Mouse (Mus musculus) adipocyte (in vitro differentiated cells): ENCODE measurements around the gene Ncapd2.
A peak's percentile ranks its signal among the peaks of the same experiment; 100 is the strongest.

ENCODE experiments used
- DNase-seq: peaks from one replicate; pipeline ENCODE4 v3.0.0-alpha.2; 2016; ENCODE audit warnings: low spot score

Gene Ncapd2

GRCm38 (mm10) chr6:125191332-125192015 is at the start of gene Ncapd2, which contains the start of gene Mrpl51:
Gene Ncapd2, minus strand, starts transcription at chr6:125191701.
Gene Mrpl51, plus strand, starts transcription at chr6:125191801.
- DNase-seq, result peak; percentile 100

GRCm38 (mm10) chr6:125240617-125241016 is 49.1 kb upstream of the Ncapd2 start:
- DNase-seq, result no peak

- DNase-seq, result no peak
Measured at GRCm38 (mm10) chr6:125239547-125239946, 48.0 kb upstream of the Ncapd2 start.

- no peak for DNase-seq
Measured at GRCm38 (mm10) chr6:125238396-125238795, 46.9 kb upstream of the Ncapd2 start.

- DNase-seq, result no peak
Measured at GRCm38 (mm10) chr6:125237421-125237820, 45.9 kb upstream of the Ncapd2 start.

- DNase-seq, result no peak
Measured at GRCm38 (mm10) chr6:125236782-125237181, 45.3 kb upstream of the Ncapd2 start, which contains the start of gene Cd27. Gene Cd27, minus strand, starts transcription at chr6:125237010.

GRCm38 (mm10) chr6:125236341-125236740 is 44.8 kb upstream of the Ncapd2 start:
- DNase-seq, result no peak

GRCm38 (mm10) chr6:125234520-125234828 is 43.0 kb upstream of the Ncapd2 start:
- no peak for DNase-seq

- DNase-seq, result peak; percentile 80
Measured at GRCm38 (mm10) chr6:125233816-125234519, 42.5 kb upstream of the Ncapd2 start.

- no peak for DNase-seq
Measured at GRCm38 (mm10) chr6:125232516-125232915, 41.0 kb upstream of the Ncapd2 start.

- peak; percentile 65 for DNase-seq
Measured at GRCm38 (mm10) chr6:125232045-125232437, 40.5 kb upstream of the Ncapd2 start.

GRCm38 (mm10) chr6:125231117-125232044 is 39.9 kb upstream of the Ncapd2 start, which contains the start of gene Tapbpl:
Gene Tapbpl, minus strand, starts transcription at chr6:125231860.
- DNase-seq, result peak; percentile 76

GRCm38 (mm10) chr6:125230571-125230970 is 39.1 kb upstream of the Ncapd2 start:
- DNase-seq, result no peak

GRCm38 (mm10) chr6:125225518-125226115 is 34.1 kb upstream of the Ncapd2 start:
- no peak for DNase-seq

- DNase-seq, result no peak
Measured at GRCm38 (mm10) chr6:125222577-125222976, 31.1 kb upstream of the Ncapd2 start.

- DNase-seq, result no peak
Measured at GRCm38 (mm10) chr6:125222146-125222545, 30.6 kb upstream of the Ncapd2 start.

- no peak for DNase-seq
Measured at GRCm38 (mm10) chr6:125221115-125221745, 29.7 kb upstream of the Ncapd2 start.

GRCm38 (mm10) chr6:125218963-125219362 is 27.5 kb upstream of the Ncapd2 start:
- peak; percentile 80 for DNase-seq

GRCm38 (mm10) chr6:125217899-125218298 is 26.4 kb upstream of the Ncapd2 start:
- DNase-seq, result no peak

- peak; percentile 27 for DNase-seq
Measured at GRCm38 (mm10) chr6:125216898-125217297, 25.4 kb upstream of the Ncapd2 start.
